Comparison of ENCODE assay signal across 8 mouse cellular contexts in genomic region chr14:103070790-103071189, GRCm38 (mm10). TPM values are rescaled to one million over a fixed set of nuclear protein-coding genes. Genes with fewer than 3 reads are reported as not detected.
A peak's percentile ranks its signal among the peaks of the same experiment; 100 is the strongest.
DNase-seq lines count a peak whose midpoint lies in the region; ATAC-seq and TF ChIP-seq lines count a peak whose summit lies in the region.

No protein-coding gene starts in this region.

- H3K27me3 ChIP-seq in forebrain, postnatal 0 days (ENCODE audit: insufficient read depth, low read length), result no peaks in the 10 kb centered on the region
- H3K27me3 ChIP-seq in limb, embryonic 13.5 days, result no peaks in the 10 kb centered on the region
- H3K27me3 ChIP-seq in midbrain, embryonic 11.5 days (ENCODE audit: control insufficient read depth, insufficient read depth, low read length), result no peaks in the 10 kb centered on the region

- 4% methylated on average over 10 of the region's 10 CpGs for WGBS in forebrain, postnatal 0 days
- WGBS in limb, embryonic 13.5 days, result 3% methylated on average over 10 of the region's 10 CpGs
- 5% methylated on average over 10 of the region's 10 CpGs for WGBS in midbrain, embryonic 11.5 days

- TF ChIP-seq CTCF in forebrain, postnatal 0 days (IDR thresholded peaks at IDR 0.05; ENCODE audit: low read depth), result no peak

- no peaks in the 10 kb centered on the region; the same call in 1 of the 2 replicates for H3K36me3 ChIP-seq in forebrain, postnatal 0 days (ENCODE audit: insufficient read depth)
- peaks cover 36% of the 10 kb centered on the region for H3K36me3 ChIP-seq in limb, embryonic 13.5 days
- H3K36me3 ChIP-seq in midbrain, embryonic 11.5 days (ENCODE audit: control insufficient read depth, insufficient read depth, low read length), result 0 out of 2 replicates have a peak, but pooled peaks cover 2% of the 10 kb centered on the region

- H3K4me2 ChIP-seq in forebrain, postnatal 0 days (ENCODE audit: low read depth), result peak overlapping the region; percentile 89
- peak overlapping the region; percentile 91 for H3K4me2 ChIP-seq in limb, embryonic 13.5 days (replicated peaks)
- peak overlapping the region; percentile 68 for H3K4me2 ChIP-seq in midbrain, embryonic 11.5 days

- no peak for ATAC-seq in forebrain, postnatal 0 days
- ATAC-seq in limb, embryonic 13.5 days (ENCODE audit: low FRiP score, low read depth), result 0 out of 2 replicates have a peak, but pooled peaks have one; percentile 0
- 0 out of 2 replicates have a peak, but pooled peaks have one; percentile 0 for ATAC-seq in midbrain, embryonic 11.5 days (ENCODE audit: low FRiP score)

- DNase-seq in heart, adult 11 months, result peak; percentile 93
- no peak for DNase-seq in heart, postnatal 25 days (ENCODE audit: low spot score)
- peak; percentile 24 for DNase-seq in Muller cell, postnatal 12 days (ENCODE audit: inconsistent ontology term)
- DNase-seq in forebrain, postnatal 0 days, result no peak
- DNase-seq in midbrain, embryonic 11.5 days (ENCODE audit: low spot score, missing footprints), result no peak
- no peak for DNase-seq in left cerebral cortex, postnatal 10 days (ENCODE audit: extremely low spot score in 1 of 2, low spot score in 2 of 2)
- DNase-seq in adrenal gland, adult 18-20 months (ENCODE audit: low spot score in 2 of 2), result no peak

- H3K9me3 ChIP-seq in forebrain, postnatal 0 days (ENCODE audit: low read length), result no peaks in the 10 kb centered on the region
- H3K9me3 ChIP-seq in limb, embryonic 13.5 days, result no peaks in the 10 kb centered on the region
- no peaks in the 10 kb centered on the region for H3K9me3 ChIP-seq in midbrain, embryonic 11.5 days (ENCODE audit: control insufficient read depth, low read length)

- peak overlapping the region; percentile 76 for H3K4me3 ChIP-seq in forebrain, postnatal 0 days (ENCODE audit: low read depth, low read length)
- peak overlapping the region; percentile 68 for H3K4me3 ChIP-seq in limb, embryonic 13.5 days
- peak overlapping the region; percentile 67 for H3K4me3 ChIP-seq in midbrain, embryonic 11.5 days (ENCODE audit: low read depth, low read length)

- intact Hi-C loops in heart, postnatal 25 days (cut with DNase I), result loop anchor here (1.0 to 5.0 kb wide), 2 partner anchors 28 to 467 kb away; no protein-coding TSS in a partner anchor
- intact Hi-C loops in left cerebral cortex, postnatal 10 days (cut with DNase I), result loop anchor here (10.0 kb wide), 1 partner anchor 464 kb away; no protein-coding TSS in a partner anchor

- H3K9ac ChIP-seq in forebrain, postnatal 0 days, result peak overlapping the region; percentile 62
- peak overlapping the region; percentile 81 for H3K9ac ChIP-seq in limb, embryonic 13.5 days
- H3K9ac ChIP-seq in midbrain, embryonic 11.5 days (ENCODE audit: low read length), result peak overlapping the region; percentile 72

- no peaks in the 10 kb centered on the region for H3K4me1 ChIP-seq in forebrain, postnatal 0 days (ENCODE audit: insufficient read depth)
- peaks cover 8% of the 10 kb centered on the region; the same call in 1 of the 2 replicates for H3K4me1 ChIP-seq in limb, embryonic 13.5 days
- peaks cover 6% of the 10 kb centered on the region; the same call in 1 of the 2 replicates for H3K4me1 ChIP-seq in midbrain, embryonic 11.5 days (ENCODE audit: control insufficient read depth, insufficient read depth, low read length)

- H3K27ac ChIP-seq in forebrain, postnatal 0 days (ENCODE audit: low read depth, low read length), result no peak overlapping the region
- H3K27ac ChIP-seq in limb, embryonic 13.5 days, result peak overlapping the region; percentile 84; the same call in 1 of the 2 replicates
- no peak overlapping the region for H3K27ac ChIP-seq in midbrain, embryonic 11.5 days (ENCODE audit: low read depth, low read length)

RNA-seq across cellular contexts. Expression of gene Cln5, which starts 0.8 kb away (rescaled TPM):
- total RNA-seq in heart, postnatal 25 days (2021), result 10 to 100 TPM; 17.1 to 18.7 TPM
- total RNA-seq in forebrain, postnatal 0 days (2014; rRNA removed), result 7.6 and 8.8 TPM in 2 replicates
- polyA plus RNA-seq in forebrain, postnatal 0 days (2015; fragmentation: Nextera tagmentation; extraction: Ambion mirVana), result 7.2 and 9.7 TPM in 2 replicates
- polyA plus RNA-seq in limb, embryonic 13.5 days (2015; fragmentation: Nextera tagmentation; extraction: Ambion mirVana), result 31.3 and 31.9 TPM in 2 replicates
- polyA plus RNA-seq in midbrain, embryonic 11.5 days (2014; fragmentation: Nextera tagmentation; extraction: Ambion mirVana), result 27.1 and 30.4 TPM in 2 replicates
- total RNA-seq in left cerebral cortex, postnatal 10 days (2021), result 1 to 10 TPM; 5.9 to 6.0 TPM
- 10 to 100 TPM; 27.1 to 29.1 TPM for total RNA-seq in adrenal gland, adult 18-20 months (2021)

RNA-seq across cellular contexts. Expression of gene Acod1, which starts 24.0 kb away (rescaled TPM):
- total RNA-seq in heart, postnatal 25 days (2021), result not detected
- total RNA-seq in forebrain, postnatal 0 days (2014; rRNA removed), result 0.08 TPM in 1 of 2 replicates, not detected in the other
- polyA plus RNA-seq in forebrain, postnatal 0 days (2015; fragmentation: Nextera tagmentation; extraction: Ambion mirVana), result not detected in 2 replicates
- not detected in 2 replicates for polyA plus RNA-seq in limb, embryonic 13.5 days (2015; fragmentation: Nextera tagmentation; extraction: Ambion mirVana)
- polyA plus RNA-seq in midbrain, embryonic 11.5 days (2014; fragmentation: Nextera tagmentation; extraction: Ambion mirVana), result not detected in 2 replicates
- total RNA-seq in left cerebral cortex, postnatal 10 days (2021), result not detected
- not detected for total RNA-seq in adrenal gland, adult 18-20 months (2021)

RNA-seq across cellular contexts. Expression of gene Fbxl3, which starts 28.6 kb away (rescaled TPM):
- total RNA-seq in heart, postnatal 25 days (2021), result 10 to 100 TPM; 53.9 to 55.5 TPM
- total RNA-seq in forebrain, postnatal 0 days (2014; rRNA removed), result 63.9 and 77.4 TPM in 2 replicates
- polyA plus RNA-seq in forebrain, postnatal 0 days (2015; fragmentation: Nextera tagmentation; extraction: Ambion mirVana), result 18.0 and 22.7 TPM in 2 replicates
- 22.1 and 23.4 TPM in 2 replicates for polyA plus RNA-seq in limb, embryonic 13.5 days (2015; fragmentation: Nextera tagmentation; extraction: Ambion mirVana)
- polyA plus RNA-seq in midbrain, embryonic 11.5 days (2014; fragmentation: Nextera tagmentation; extraction: Ambion mirVana), result 26.5 and 27.3 TPM in 2 replicates
- total RNA-seq in left cerebral cortex, postnatal 10 days (2021), result 10 to 100 TPM; 62.5 to 70.3 TPM
- total RNA-seq in adrenal gland, adult 18-20 months (2021), result 10 to 100 TPM; 61.3 to 71.8 TPM

Comparison
In these comparisons a context has a peak if more than half of its experiments do, and no peak if none do; other contexts are left out.
1. DNase-seq: peak in heart, adult 11 months (single experiment) and Muller cell, postnatal 12 days (single experiment); none in heart, postnatal 25 days (single experiment), forebrain, postnatal 0 days (single experiment), midbrain, embryonic 11.5 days (single experiment), left cerebral cortex, postnatal 10 days (0 of 2) and adrenal gland, adult 18-20 months (0 of 2).
2. Peak in every context shown above with its lines, with median percentiles within 50 percentile points of each other: H3K4me2 ChIP-seq, H3K4me3 ChIP-seq and H3K9ac ChIP-seq.